Mouse (Mus musculus): ENCODE data around the gene Rel.

DNA sequence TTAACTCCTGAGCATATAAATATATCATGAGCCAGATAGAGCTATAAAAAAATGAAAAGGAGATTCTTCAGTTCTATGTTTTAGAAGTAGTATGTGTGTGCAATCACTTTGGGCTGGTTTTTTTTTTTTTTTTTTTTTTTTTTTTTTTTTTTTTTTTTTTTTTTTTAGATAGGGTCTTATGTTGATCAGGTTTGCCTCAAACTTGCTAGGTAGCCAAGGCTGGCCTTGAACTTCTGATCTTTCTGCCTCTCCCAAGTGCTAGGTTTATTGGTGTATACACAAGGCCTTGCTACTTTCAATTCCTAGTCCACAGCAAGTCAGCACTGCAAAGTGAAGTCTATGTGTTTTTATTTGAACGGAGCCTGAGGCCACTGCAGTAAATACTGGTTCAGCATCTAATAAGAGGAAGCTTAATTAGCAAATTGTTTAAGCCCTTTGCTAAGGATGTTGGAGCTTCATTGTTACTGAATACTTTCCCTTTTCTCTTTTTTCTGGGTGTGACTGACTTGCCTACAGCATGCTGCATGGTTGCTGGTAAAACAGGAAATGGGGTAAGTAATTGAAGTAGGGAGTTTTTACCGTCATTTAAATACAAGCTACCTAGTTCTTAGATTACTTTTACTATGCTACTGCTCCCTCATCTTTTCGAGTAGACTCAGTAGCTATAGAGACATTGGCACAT, 71.2 kb downstream of the Rel start:
- TF ChIP-seq CTCF (IDR thresholded peaks at IDR 0.05 in 2 of 3, conservative IDR thresholded peaks at IDR 0.05 in 1 of 3; ENCODE audit: control insufficient read depth in 1 of 3, insufficient read depth in 1 of 3, low read depth in 2 of 3, low read length in 3 of 3, poor library complexity in 1 of 3, severe bottlenecking in 1 of 3) (no peak), EP300 (IDR thresholded peaks at IDR 0.05; ENCODE audit: low read depth in 1 of 2, low read length in 2 of 2) (no peak), NELFE (IDR thresholded peaks at IDR 0.05; ENCODE audit: low read depth, low read length) (no peak), SIN3A (IDR thresholded peaks at IDR 0.05; ENCODE audit: low read length) (no peak), TBP (IDR thresholded peaks at IDR 0.05; ENCODE audit: low read depth, low read length) (no peak), MAX (IDR thresholded peaks at IDR 0.05; ENCODE audit: low read length) (no peak), JUND (IDR thresholded peaks at IDR 0.05; ENCODE audit: low read depth, low read length) (no peak), POLR2A (IDR thresholded peaks at IDR 0.05; ENCODE audit: control insufficient read depth in 1 of 2, insufficient read depth in 1 of 2, low read depth in 1 of 2, low read length in 2 of 2, poor library complexity in 1 of 2) (no peak)
